Mouse (Mus musculus): ENCODE results near the gene Pip4p1.
"Not testable (repeated sequence)": the region's sequence is repeated elsewhere in the genome, so short reads cannot be mapped to it uniquely, and the experiment has no call there.

Pip4p1 gene

DNA sequence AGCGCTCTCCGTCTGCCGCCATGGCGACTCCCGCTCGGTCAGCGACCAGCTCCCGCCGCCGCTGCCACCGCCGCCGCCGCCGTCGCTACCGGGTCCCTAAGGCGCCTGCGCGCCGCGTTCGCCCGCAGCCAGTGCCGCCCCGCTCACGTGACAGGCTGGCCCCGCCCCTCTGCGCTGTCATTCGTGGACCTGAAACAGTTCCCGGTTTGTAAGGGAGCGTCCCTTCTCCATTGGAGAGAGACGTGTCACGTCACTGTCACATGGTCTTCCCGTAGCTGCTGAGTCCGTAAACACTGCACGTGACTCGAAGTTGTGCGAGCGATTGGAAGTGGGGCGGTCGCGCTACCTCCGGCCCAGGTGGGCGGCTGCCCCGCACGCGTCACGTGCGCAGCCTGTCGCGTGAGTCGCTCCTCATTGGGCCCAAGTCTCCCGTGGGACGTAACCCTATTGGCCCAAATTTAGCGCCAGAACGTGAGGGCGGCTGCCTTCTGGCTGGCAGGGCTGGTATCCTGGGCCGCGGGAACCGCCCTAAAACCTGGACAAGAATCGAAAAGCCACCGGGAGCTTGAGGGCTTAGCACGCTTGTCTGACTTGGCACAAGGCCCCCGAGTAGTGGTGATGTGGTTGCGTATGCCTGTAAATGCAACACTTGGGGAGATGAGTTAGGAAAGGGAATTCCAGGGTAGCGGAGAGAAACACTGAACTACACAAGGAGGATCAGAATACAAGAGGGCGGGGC, at the start of gene Pip4p1, which contains the start of gene Pnp:
Gene Pip4p1, minus strand, starts transcription at position 103 of the 739 bp plus-strand sequence.
Gene Pnp, plus strand, starts transcription at position 329 of the 739 bp plus-strand sequence.
- peak; percentile 100 for DNase-seq (ENCODE audit: low read depth, low spot score)

DNA sequence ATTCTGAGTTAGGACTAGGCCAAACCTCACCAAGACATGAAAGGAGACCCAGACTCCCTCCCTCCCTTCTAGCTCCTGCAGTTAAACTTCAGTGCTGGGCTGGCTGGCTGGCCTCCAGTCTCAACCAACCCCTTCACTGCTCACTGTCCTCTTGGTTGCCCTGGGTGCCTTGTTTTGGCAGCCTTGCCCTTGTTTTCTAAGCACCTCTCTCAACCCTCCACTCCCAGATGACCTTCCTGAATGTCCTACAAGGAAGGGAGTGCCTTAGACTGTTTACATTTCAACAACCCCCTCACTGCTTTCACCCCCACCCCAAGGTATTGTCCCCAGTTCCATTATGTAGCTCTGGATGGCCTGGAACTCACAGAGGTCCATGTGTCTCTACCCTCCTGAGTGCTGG, 49.0 kb upstream of the Pip4p1 start:
- DNase-seq (ENCODE audit: low read depth, low spot score), result no peak

DNA sequence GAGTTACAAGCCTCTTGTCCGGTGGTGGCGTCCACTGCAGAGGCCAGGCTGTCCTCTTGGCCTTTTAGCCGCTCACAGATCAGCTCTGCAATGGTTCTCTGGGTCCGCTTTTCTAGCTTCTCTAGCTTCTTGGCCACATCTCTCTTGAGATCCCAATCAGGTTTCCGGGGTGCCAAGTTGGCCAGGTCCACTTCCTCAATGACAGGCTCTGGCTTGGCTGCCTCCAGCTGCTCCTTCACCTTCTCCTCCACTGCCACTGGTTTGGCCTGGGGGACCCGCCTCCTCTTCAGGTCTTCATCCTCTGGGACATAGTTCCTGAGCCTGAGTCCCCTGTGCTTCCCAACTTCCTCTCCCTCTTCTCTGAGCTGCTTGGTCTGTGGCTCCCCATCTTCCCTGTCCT, 47.8 kb upstream of the Pip4p1 start:
- DNase-seq (ENCODE audit: low read depth, low spot score), result not testable (repeated sequence)

DNA sequence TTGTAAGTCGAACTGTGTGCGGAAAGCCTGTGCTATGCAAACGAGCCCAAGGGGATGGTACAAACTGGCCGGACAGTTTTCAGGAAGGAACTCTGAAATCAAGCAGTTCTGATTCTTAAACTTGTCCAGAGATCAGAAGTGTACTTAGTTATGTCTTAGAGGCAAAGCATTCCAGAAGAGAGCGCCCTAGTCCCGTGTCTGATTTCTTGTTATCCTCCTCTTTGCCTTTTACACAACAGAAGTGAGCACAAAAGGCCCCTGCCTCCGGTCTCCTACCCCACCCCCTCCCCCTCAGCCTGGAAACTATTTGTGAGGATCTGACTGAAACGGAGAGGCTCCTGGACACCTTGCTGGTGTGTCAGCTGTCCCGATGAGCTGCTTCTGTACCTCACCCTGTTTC, 46.0 kb upstream of the Pip4p1 start:
- no peak for DNase-seq (ENCODE audit: low read depth, low spot score)

DNA sequence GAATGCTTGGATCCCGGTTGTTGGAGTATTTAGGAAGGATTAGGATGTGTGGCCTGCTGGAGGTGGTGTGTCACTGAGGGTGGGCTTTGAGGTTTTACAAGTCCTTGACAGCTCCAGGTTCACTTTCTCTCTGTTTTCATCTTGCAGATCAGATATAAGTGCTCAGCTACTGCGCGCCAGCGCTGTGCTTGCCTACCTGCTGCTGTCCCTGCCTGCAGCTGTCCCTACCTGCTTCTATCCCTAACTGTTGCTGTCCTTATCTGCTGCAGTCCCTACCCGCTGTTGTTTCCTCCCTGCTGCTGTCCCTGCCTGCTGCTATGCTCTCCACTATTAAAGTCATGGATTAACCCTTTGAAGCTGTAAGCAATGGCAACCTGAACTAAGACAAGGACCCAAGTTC, 44.3 kb upstream of the Pip4p1 start:
- no peak for DNase-seq (ENCODE audit: low read depth, low spot score)

DNA sequence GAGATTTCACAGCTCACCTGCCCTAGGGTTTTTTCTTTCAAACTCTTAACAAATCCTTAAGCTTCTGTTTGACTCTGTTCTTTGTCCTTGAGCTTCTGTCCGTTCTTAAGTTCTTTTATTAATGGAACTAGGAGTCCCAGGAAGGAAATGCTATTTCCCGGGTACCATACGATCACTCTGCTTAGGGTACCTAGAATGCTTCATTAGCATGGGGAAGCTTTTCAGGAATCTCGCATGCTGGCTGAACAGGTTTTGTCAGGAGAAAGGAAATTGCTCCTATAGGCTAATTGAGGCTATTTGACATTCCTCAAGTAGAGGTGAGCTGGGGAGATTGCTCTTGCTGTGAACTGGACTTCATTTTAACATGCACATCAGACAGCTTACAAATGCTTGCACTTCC, 43.0 kb upstream of the Pip4p1 start:
- DNase-seq (ENCODE audit: low read depth, low spot score), result no peak

DNA sequence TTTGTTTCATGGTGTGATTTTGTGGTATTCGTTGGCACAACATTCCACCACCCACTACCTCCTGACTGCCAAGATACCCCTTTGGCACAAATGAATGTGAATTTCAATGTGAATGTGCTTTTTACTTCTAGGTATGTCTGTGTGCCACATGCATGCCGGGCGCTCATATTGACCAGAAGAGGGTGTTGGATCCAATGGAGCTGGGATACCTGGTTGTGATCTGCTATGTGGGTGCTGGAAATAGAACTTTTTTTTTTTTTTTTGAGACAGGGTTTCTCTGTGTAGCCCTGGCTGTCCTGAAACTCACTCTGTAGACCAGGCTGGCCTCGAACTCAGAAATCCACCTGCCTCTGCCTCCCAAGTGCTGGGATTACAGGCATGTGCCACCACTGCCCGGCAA, 42.4 kb upstream of the Pip4p1 start:
- not testable (repeated sequence) for DNase-seq (ENCODE audit: low read depth, low spot score)

DNA sequence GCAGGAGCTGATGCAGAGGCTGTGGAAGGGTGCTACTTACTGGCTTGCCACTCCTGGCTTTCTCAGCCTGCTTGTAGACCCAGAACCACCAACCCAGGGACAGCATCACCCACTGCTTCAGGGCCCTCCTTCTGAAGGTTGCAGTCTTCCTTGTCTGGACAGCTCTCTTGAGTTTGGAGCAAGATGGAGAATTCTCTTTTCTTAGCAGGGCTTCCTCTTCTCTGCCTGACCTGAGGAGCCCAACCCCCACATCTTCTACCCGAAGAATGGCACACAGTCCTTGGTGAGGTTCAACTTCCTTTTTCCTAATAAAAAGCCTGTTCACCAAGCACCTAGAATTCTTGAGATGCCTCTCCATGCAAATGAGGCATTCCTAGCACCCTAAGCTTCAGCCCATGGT, 40.2 kb upstream of the Pip4p1 start:
- DNase-seq (ENCODE audit: low read depth, low spot score), result no peak

DNA sequence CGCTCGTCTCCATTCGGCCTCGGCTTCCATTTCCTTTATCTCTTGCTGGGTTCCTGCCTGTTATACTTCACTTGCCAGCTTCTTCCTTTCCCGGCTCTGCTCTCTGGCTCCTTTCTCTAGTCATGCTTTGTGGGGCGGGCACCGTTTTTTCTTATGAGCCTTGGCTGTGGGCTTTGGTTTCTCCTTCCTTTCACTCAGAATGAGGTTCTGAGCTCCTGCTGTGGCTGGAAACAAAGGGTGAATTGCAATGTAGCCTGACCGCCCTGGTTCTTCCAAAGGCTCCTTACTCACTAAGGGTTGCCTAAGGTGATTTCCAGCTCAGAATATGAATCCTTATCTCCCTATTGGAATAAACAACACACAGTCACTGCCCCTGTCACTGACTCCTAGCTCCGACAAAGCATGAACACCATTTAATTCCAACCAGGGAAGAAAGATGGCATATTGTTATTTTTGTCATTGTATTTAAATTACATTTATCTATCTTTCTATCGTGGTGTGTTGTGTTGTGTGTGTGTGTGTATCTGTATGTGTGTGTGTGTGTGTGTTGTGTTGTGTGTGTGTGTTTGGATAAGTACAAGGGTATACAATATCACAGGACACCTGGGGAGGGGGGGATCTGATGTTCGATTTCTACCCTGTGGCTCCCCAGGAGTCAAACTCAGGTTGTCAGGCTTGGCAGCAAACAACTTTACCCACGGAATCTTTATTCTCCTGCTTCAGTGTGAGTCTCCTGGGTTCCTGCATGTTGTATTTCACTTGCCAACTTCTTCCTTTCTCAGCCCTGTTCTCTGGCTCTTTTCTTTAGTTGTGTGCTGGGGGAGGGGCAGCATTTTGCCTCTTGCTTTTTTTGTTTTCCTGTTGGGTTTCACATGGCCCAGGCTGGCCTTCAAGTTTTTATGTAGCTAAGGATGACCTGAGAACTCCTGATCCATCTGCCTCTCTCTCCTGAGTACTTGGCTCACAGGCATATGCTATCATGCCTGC, 39.2 kb upstream of the Pip4p1 start:
- DNase-seq (ENCODE audit: low read depth, low spot score), result no peak

DNA sequence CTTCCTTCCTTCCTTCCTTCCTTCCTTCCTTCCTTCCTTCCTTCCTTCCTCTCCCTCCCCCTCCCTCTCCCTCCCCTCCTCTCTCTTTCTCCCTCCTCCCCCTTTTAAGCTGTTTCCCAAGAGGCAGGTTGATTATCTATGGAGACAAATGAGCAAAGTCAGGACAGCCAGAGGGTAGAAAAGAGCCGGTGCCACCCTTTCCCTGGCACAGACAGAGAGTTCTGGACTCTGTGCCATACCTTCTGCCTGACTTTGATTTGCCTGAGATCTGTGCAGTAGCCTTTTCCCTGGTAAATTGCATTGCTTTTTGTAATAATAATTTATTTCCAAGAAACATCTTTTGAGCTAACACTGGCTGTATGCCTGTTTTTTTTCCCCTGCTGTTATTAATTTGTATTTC, 38.4 kb upstream of the Pip4p1 start:
- DNase-seq (ENCODE audit: low read depth, low spot score), result no peak

DNA sequence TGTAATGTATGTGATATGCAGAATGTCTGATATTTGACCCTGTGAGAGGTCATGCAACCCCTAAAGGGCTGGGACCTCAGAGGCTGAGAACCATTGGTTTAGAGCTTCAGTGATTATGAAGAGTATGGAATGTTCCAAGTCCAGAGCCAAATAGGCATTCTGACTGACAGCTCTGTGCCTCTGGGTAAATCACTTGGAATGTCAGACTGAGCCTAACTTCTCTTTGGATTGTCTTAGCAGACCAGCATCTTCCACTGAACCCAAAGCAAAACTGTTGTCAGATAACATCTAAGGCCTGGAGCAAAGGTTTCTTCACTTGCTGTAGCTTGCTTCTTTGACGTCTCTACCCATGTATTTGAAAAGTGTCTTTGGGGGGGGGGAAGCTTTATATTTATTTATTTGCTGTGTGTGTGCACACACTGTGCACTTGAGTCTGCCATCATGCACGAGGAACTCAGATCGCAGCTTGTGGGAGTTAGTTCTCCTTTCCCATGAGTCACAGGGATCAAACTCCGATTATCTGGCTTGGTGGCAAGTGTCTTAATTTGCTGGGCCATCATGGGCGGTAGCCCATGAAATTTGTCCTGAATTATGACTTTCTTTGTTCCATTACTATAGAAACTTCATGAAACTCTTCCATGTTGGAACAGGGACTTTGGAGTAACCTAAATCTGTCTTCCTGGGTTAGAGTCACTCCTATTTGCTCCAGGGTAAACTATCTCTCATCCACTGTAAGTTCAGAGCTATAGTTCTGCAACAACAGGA, 37.7 kb upstream of the Pip4p1 start:
- no peak for DNase-seq (ENCODE audit: low read depth, low spot score)

DNA sequence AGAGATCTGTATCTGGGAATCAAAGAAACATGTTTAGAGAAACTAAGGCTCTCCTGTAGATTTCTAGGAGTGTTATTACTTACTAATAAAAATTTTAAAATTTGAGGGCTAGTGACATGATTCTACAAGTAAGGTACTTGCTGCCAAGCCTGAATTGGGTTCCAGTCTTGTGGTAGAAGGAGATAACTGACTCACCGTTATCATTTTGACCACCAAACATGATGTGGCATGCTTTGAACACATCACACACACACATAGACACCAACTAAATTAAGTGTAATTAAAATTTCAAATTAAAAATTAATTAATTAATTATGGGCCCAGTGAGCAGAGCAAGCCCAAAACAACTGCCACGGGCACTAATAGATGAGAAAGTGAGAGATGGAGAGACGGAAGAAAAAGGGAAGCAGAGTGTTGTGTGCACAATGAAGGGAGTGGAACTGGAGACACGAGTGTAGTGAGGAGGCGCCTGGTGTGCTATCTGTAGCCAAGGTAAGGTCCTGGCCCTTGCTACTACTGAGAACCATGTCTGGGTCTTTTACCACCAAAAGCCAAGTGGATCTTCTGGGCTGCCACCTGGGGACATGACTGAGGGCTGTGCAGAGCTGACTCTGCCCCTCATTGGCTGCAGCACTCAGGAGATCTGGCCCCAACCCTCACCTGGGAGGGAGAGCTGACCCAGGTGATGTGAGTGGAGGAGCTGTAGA, 27.8 kb upstream of the Pip4p1 start:
- not testable (repeated sequence) for DNase-seq (ENCODE audit: low read depth, low spot score)

DNA sequence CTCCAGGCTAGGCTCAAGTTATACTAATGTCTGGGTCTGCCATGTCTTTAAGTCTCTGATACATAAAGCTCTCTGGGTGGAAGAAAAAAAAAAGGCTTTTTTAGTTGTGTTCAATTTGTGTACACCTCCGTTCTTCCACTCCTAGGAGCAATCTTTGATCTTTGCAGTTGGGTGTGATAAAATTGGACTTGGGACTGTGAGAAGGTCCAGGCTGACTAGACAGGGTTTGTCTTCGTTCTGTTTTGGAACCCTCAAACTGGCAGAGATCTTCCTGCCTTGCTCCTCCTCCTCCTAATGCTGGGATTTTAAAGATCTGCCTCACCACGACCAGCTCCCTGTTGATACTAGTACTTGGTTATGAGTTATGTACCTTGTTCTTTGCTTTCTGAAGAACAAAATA, 26.5 kb upstream of the Pip4p1 start:
- not testable (repeated sequence) for DNase-seq (ENCODE audit: low read depth, low spot score)

DNA sequence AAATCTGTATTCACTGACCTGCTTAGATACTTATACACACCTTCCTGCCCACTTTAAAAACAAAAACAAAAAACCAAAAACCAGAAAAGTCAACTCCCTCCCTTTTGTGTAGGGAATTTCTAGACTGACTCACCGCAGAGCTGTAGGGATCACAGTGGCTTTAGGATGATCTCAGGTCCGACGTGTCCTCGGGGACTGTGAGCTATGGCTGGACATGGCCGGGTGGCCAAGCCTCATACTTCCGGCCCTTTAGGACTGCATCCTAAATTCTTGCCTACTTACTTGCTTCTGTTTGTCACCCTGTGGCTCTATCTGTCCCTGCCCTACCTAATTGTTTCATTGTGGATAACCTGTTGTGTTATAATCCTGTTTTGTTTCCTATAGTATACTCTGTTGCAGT, 26.1 kb upstream of the Pip4p1 start:
- DNase-seq (ENCODE audit: low read depth, low spot score), result not testable (repeated sequence)

DNA sequence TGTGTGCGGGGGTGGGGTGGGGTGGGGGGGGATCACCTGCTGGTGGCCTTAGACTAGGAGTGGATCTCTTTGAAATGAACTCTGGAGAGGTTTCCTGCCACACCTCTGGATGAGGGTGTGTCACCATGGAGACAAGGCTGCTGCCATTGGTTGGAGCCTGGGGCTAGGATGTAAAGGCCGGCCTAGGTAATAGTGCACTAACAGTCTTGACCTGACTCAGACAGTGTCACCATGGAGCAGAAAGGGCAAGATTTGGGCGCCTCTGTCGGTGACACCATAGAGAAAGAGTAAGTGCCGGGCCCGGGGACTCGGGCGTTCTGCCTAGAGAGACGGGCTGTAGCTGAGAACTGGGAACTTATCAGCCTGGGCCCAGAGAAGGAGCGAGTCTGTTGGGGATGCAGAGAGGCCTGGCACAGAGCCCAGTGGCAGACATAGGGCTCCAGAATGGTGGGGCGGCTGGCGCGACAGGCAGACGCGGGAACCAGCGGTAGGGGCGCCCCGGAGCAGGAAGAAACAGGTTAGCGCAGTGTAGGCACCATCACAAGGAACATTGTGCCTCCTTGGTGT, 25.4 kb upstream of the Pip4p1 start, which contains the start of gene Pnp2:
Gene Pnp2, plus strand, starts transcription at position 51 of the 567 bp plus-strand sequence.
- DNase-seq (ENCODE audit: low read depth, low spot score), result not testable (repeated sequence)

DNA sequence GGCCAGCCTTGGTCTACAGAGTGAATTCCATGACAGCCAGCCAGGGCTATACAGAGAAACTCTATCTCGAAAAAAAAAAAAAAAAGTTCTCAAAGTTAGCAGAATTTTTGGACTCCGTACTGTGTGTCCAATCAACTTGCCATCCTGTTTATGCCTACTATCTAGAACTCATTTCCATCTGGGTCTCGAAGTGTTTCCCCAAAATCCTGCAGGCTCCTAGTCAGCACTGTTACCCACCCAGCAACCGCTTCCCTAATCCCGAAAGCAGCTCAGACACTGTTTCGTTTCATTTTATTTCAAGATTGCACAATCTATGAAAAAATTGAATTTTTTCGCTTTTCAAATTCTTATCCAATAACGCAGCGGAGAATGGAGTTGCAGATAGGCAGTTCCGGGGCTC, 24.8 kb upstream of the Pip4p1 start:
- no peak for DNase-seq (ENCODE audit: low read depth, low spot score)

DNA sequence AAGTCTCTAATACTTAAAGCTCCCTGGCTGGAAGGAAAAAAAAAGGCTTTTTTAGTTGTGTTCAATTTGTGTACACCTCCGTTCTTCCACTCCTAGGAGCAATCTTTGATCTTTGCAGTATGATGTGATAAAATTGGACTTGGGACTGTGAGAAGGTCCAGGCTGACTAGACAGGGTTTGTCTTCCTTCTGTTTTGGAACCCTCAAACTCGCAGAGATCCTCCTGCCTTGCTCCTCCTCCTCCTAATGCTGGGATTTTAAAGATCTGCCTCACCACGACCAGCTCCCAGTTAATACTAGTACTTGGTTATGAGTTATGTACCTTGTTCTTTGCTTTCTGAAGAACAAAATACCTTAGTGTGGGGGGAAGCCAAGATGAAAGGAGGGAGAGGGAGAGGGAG, 14.9 kb upstream of the Pip4p1 start:
- DNase-seq (ENCODE audit: low read depth, low spot score), result not testable (repeated sequence)

DNA sequence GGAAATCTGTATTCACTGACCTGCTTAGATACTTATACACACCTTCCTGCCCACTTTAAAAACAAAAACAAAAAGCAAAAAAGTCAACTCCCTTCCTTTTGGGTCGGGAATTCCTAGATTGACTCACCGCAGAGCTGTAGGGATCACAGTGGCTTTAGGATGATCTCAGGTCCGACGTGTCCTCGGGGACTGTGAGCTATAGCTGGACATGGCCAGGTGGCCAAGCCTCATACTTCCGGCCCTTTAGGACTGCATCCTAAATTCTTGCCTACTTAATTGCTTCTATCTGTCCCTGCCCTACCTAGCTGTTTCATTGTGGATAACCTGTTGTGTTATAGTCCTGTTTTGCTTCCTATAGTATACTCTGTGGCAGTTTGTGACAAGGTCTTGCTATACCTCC, 14.4 kb upstream of the Pip4p1 start:
- DNase-seq (ENCODE audit: low read depth, low spot score), result not testable (repeated sequence)

DNA sequence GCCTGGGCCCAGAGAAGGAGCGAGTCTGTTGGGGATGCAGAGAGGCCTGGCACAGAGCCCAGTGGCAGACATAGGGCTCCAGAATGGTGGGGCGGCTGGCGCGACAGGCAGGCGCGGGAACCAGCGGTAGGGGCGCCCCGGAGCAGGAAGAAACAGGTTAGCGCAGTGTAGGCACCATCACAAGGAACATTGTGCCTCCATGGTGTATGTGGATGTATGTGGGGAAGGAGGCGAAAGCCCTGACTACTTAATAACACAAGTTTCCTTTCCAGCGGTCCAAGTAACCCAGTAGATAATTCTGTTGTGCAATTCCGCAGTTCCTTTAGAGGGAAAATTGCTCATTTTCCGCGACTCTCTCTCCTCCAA, 14.0 kb upstream of the Pip4p1 start:
- DNase-seq (ENCODE audit: low read depth, low spot score), result not testable (repeated sequence)

DNA sequence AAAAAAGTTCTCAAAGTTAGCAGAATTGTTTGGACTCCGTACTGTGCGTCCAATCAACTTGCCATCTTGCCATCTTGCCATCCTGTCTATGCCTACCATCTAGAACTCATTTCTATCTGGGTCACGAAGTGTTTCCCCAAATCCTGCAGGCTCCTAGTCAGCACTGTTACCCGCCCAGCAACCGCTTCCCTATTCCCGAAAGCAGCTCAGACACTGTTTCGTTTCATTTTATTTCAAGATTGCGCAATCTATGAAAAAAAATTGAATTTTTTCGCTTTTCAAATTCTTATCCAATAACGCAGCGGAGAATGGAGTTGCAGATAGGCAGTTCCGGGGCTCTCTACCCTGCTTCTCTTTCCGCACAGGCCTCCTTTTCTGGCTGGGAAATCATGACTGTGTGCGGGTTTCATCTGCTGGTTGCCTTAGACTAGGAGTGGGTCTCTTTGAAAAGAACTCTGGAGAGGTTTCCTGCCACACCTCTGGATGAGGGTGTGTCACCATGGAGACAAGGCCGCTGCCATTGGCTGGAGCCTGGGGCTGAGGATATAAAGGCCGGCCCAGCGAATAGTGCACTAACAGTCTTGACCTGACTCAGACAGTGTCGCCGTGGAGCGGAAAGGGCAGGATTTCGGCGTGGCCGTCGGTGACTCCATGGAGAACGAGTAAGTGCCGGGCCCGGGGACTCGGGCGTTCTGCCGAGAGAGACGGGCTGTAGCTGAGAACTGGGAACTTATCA, 13.4 kb upstream of the Pip4p1 start, which contains the start of gene Gm49342:
Gene Gm49342, plus strand, starts transcription at position 586 of the 736 bp plus-strand sequence.
- peak; percentile 92 for DNase-seq (ENCODE audit: low read depth, low spot score)
